Mouse (Mus musculus) cerebellum, adult 18-20 months (tissue): Measurements from ENCODE around the gene Mgrn1.

Experiments
- DNase-seq, 2 experiments: peaks; one replicate each; pipeline ENCODE4 v3.0.0; 2021

The Mgrn1 gene

DNA sequence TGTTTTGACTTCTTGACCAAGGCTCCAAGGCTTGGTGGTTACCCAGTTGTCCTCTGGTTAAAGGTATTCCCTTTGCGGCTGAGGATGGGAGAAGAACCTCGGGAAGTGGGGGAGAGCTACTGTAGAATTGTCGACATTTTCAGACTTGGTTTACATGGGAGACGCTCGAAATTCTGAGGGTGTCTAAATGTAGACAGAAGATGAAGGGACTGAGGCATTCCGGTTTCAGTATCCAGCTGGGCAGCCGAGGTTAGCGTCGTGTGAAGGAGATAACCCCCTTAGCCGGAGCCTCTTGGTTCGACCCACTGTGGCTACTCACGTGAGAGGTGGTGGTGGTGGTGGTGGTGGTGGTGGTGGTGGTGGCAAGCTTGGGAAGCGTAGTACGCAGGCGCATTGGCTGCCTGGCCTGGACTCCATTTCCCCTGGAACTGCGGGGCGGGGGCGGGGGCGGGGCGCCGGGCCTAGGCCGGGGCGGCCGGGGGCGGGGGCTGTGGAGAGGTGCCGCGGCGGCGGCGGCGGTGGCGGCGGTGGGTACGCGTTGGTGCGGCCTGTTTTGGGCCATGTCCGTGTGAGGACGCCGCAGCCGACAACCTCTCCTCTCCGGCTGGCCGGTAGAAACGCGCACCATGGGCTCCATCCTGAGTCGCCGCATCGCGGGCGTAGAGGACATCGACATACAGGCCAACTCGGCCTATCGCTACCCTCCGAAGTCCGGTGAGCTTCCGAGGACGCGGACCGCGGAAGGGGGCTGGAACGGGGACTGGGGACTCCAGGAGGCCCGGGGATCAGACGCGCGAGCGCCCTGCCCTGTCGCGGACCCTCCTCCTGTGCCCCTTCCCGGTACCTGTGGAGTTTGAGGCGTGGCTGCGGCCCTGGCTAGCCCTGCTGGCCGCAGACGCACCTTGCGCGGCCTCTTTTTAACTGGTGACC, at the start of gene Mgrn1:
Gene Mgrn1, plus strand, starts transcription at position 490 of the 930 bp plus-strand sequence.
- peak; percentile 90 to 91 for DNase-seq

DNA sequence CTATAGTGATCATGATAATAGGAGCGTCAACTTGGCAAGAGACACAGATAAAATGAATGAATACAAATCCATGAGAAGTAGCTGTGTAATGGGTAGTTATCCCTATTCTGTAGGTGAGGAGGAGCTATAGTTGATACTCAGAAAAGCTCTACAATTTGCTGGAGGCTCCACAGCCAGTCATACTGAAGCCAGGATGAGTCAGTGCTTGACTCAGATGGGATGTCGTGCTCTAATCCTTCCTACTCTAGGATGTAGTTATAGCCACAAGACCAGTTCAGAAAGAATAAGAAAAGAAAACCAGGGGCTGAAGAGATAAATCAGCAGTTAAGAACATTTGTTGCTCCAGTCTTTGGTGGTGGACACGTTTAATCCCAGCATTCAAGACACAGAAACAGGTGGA, 48.4 kb upstream of the Mgrn1 start:
- no peak for DNase-seq

DNA sequence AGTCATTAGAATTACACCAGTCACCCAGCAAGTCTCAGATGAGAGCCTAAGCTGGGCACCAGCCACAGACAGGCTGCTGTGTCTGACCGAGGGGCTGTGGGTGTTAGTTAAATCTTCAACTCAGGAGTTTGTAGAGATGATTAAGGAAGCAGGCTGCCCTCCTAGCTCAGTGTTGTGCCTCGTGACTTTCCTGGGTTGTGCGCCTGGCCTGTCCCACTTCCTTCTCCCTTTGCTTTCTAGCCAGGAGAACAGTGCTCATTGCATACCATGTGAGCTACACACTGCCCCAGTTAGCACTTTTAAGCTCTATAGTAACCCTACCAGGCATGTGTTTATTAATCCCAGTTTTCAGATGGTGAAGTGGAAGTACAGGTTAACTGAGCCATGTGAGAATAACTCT, 46.5 kb upstream of the Mgrn1 start:
- no peak for DNase-seq

DNA sequence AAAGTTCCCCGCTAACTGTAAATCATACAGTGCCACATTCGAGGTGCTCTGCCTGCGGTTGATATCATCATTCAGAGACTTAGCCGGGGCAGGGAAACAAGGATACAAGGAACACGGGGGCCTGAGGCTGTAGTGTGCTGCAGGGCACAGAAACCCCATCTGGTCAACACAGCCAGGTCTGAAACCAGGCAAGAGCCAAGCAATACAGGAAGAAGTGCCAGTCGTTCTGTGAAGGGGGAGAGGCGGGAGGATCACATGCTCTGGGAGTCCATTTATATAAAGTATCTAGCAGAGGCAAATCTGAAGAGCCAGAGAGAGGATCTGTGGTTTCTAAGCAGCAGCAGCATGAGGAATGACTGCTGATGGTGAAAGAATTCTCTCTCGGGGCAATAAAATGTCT, 45.8 kb upstream of the Mgrn1 start:
- DNase-seq: no peak

DNA sequence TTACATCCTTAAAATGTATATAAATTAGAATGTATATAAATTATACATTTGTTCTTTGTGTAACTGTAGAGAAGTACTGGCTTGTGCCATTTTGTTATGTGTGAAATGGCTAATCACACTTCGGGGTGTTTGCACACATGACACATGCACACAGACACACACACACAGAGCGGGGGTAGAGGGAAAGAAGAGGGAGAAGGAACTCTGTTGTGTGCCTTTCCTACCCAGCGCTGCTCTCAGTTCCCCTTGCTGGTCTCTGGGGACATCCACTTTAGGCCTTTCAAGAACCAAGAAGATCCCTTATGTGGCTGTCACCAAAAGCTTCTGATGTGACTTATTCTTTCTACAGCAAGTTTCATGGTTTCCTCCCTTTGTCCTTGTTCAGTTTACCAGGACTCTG, 39.0 kb upstream of the Mgrn1 start:
- no peak for DNase-seq

DNA sequence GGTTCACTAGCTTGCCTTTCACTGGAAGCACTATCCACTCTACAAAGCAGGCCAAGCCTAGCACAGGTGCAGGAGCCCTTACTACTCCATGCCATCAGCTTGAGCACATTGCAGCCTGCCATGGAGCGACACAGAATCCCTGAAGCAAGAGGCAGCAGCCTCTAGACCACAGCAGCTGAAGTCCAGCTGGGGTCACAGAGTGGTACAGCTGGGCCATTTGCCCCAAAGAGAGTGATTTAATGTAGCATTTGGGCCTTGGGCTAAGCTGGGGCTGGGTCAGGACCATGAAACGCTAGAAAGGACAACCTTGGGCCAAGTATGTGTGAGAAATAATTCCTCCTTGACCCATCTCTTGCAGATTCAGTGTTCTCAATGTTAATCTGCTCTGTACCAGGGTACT, 38.0 kb upstream of the Mgrn1 start:
- no peak for DNase-seq

DNA sequence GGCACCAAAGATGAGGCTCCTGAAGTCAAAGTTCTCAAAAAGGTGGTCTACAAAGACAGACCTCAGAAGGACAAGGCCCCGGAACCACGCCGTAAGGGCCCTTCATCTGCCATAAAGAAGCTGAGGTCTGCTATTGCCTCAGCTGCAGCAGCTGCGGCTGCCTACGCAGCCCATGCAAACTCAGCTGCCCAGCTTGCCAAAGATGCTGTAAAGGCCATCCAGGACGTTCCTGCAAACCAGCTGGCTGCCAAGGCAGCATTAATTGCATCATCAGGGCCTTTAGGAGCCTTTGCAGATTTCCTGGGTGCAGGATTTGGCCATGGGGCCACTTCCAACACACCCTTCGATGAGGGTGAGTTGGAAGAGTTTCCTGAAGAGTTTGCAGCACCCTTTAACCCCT, 35.7 kb upstream of the Mgrn1 start:
- DNase-seq: no peak

DNA sequence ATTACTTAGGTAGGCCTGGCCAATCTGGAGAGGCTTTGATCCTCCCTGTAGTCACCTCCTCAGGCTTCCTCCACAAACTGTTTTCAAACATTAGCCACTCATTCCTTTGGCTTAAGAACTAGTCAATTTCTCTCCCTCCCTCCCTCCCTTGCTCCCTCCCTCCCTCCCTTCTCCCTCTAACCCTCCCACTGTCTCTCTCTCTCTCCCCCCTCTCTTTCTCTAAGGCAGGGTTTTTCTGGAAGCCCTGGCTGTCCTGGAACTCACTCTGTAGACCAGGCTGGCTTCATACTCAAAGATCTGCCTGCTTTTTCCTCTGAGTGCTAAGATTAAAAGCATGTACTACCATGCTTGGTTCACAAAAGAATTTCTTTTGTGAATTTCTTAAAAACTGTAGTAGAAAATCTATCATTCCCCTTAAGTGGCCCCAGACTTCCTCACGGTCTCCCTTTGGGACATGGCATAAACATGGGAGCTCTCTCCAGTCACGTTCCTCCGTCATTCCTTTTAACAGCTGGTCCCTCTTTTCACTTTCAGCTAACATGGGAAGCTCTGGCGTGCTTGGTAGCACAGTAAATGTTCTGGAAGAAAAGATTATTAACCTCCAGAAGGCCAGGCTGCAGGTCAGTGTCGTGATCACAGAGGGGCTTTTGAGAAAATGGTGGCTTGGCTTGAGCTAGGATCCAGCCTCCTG, 35.0 kb upstream of the Mgrn1 start:
- no peak for DNase-seq

DNA sequence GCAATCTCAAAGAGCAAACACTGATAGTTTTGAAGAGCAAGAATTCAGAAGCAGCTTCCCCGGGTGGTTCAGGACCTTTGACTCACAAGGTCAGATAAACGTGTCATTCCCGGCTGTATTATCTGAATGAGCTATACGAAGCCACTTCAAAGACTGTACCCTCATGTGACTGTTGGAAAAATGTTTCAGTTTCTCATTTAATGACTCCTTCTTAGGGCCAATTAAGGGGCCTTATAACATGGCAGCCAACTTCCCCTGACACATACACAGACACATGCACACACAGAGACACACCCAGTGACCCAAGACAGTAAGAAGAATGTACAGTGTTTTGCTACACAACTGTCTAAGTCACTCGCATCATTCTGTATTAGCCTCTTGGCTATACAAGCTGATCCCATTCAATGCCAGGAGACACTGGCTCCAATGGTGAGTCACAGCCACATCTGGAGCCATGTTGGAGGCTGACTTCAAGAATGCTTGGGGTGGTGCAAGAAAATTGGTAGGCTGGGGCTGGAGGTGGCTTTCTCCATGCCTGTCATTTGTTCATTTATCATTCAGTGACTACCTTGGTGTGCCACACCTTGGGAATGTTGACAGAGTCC, 30.9 kb upstream of the Mgrn1 start:
- DNase-seq: no peak

DNA sequence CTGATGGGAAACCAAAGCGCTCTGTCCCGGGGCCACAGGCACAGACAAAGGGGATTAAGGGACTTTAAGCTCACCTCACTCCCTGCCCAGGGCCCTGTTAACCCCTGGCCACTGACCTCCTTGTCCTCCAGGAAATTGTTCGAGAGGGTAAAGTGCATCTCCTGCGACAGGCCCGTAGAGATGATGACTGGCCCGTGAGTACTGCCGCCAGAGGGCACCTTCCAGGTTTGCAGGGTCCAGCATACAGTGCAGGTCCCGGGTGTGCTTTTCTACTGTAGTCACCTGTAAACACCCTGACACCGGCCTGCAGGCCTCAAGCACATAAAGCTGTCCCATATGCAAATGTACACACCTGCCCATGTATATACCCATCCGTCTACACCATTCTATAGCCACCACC, 24.7 kb upstream of the Mgrn1 start:
- peak; percentile 32 to 42 for DNase-seq

DNA sequence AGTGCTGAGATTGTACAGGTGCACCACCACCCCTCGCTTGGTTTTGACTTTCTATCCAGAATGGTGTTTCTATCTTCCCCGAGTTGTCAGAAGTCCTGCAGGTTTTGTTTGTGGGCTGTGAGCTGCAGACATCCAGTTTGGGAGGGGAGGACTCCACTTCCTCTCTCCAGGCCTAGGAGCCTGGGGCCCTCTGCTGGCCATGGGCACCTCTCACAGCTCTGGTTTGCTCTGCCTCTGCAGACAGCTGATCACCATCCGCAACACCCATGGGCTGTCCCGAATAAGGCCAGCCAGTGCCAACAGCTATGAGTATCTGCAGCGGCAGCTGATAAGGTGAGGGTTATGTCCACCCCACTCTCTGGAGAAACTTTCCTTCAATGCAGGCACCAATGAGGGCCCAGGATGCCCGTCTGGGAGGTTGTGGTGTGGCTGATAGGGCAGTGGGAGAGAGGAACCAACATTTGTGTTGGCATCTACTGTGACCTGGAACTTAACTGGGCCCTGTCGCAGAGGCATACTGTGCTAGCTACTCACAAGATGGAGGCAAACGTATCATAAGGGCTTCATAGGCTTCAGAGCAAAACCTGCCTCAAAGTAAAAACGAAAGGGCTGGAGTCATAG, 23.1 kb upstream of the Mgrn1 start:
- peak; percentile 52 to 55 for DNase-seq

DNA sequence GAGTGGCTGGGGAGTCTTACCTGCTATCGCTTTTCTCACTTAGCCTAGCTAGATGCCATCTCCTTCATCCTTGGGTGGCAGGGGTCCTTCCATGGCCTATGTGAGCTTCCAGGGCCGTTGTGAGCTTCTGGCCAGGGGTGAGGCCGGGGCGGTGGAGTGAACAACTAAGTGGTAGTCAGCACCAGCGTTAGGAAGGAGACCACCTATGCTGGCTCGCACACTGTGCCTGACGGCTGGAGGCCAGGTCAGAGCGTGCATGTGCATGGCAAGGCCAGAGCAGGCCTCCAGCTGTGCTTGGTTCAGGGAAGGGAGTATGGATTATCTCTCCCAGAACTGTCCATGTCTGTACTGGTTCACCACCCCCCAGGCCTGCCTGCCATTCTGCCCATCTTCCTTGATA, 22.3 kb upstream of the Mgrn1 start:
- no peak for DNase-seq

DNA sequence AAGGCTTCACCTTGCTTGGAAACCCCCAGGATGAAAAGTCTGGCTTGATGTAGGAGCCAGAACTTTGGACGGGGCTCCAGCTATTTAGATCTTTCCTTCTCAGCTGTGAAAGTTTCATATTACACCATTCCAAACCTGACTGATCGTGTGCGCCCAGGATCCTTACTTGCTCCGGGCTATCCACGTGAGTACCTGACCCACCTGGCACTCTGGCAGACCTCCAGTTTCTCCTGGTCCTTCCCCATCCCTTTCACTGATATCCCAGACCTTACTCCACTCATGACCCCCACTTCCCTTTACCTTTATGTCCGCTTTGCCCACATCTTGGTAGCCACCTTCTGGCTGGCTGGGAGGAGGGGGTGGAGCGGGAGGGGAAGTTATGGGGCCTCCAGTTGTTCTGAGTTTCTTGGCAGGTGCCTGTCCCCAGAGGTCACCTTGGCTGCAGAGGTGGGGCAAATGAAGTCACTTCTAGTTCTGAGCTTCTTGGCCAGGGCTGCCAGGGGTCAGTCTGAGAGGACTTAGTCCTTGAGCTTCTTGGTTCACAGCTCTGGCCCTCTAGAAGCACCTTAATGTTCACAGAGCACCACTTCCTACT, 19.9 kb upstream of the Mgrn1 start:
- DNase-seq: peak in 1 of 2 experiments; percentile 38

DNA sequence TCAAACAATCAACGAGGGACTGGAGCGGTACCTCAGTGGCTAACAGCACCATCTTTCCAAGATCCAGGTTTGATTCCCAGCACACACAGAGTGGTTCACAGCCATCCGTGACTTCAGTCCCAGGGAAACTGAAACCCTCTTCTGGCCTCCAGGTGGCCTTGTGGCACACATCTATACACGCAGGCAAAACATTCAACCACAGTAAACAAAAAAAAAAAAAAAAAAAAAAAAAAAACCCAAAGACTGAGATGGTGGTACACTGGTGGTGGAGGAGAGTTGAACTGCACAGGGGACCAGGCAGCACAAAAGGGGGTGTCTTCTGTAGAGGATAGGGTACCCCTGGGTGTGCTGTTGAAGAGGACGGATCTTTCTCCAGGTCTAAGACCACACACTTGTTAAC, 15.6 kb upstream of the Mgrn1 start:
- DNase-seq: no peak

DNA sequence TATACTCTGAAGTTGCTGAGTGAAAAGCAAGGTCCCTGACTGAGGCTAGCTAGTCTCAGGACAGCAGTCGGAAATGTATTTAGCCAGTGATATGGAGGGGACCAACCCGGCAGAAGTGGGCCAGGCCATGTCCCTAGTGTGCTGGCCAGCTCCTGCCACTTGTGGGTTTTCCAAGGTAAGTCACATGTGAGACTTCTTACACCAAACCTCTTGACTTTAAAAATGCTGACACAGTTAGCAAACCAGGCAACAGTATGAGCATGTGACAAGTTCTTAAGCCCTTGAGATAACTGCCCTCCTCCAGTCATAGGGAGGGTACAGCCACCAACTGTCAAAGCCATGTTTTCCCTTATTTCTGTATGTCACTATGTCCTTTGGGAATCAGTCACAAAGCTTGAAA, 14.1 kb upstream of the Mgrn1 start:
- no peak for DNase-seq

DNA sequence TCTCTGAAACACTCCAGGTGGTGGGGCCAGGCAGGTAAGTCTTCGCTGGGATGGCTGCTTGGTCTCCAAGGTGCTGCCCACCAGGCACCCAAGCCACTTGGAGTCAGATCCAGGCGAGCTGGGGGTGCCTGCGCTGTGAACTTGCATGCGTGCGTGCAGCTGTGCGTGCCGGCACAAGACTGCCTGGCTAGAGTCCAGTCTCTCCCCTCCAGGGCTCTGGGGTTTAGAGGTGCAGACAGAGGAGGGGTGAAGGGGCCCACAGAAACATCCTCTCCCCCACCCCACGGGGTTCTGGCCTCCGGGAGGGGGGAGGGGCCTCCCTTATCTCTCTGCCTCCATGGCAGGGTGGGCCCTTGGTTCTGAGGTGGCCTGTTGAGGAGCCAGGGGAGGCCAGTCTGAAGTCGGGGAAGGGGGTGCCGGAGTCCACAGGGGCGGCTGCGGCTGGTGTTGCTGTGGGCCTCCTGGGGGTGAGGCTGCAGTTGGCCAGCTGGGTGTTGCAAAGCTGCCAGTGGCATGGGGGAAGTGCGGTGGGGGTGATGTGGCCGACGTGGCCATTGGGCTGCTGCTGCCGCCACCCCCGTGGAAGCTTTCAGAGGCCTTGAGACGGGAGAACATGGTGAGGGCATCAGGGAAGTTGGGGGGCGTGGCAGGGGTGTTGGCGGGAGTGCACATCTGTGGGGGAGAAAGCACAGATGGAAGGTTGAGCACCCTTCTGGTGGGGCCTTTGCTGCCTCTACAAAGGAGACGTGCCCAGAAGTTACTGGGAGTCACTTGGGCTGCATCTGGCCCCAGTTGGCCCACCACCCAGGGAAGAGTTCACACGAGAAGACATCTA, 10.6 kb upstream of the Mgrn1 start:
- no peak for DNase-seq

DNA sequence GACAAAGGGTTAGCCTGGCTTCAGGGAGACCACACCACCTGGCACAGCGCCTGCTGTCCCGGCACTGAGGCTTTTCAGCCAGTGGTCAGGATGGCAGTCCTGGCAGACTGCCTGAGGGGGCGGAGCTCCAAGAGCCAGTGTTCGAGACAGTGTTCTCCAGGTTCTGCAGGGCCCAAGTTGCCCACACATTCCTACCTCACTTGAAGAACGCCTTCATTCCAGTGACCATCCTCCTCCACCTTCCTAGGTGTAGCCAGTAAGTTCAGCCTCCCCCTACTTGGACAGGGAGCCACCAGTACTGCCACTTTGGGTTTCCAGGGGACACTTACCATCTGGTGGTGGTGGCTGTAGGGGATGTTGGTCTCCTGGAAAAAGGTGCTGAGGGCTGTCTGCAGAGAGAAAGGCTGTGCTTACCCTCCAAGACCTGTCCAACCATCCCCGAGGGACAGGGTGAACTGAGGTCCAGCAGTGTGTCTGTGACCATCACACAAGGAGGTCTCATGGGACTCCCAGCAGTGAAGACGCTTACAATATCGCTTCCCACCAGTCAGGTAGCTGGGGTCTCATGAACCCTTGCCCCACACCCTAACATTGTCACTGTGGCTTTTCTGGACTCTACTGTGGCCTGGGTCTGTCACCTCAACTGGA, 9.9 kb upstream of the Mgrn1 start:
- DNase-seq: peak; percentile 53 to 67

DNA sequence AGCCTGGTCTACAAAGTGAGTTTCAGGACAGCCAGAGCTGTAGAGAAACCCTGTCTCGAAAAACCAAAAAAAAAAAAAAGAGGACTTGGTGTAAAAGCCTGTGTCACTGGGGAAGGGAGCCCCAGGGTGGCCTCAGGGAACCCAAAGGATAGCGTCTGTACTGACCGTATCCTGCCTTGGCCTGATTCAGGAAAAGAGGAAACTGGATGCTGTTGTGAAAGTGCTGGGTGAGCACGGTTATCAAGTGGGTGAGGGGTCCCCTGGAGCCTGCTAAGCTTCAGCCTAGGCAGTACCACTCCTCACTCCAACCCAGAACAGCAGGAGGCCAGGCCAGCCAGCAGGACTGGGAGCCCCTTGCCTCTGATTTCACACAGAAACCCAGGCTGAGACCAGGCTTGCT, 8.9 kb upstream of the Mgrn1 start:
- DNase-seq: no peak

DNA sequence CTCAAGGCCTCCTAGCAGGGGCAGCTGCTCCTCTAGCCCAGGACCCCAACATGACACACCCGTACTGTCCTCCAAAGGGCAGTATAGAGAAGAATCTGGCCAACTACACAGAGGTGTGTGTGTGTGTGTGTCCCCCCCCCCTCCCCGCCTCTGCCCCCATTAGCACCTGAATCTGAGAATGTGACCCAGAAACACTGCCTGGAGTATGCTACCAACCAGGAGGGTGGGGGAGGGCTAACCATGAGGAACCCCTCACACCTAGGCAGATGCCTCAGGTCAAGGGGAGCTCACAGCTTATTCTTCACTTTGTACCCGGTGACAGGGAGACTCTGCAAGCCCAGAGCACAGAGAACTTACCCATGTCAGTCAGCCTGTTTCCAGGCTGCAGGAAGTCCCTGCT, 8.3 kb upstream of the Mgrn1 start:
- no peak for DNase-seq

DNA sequence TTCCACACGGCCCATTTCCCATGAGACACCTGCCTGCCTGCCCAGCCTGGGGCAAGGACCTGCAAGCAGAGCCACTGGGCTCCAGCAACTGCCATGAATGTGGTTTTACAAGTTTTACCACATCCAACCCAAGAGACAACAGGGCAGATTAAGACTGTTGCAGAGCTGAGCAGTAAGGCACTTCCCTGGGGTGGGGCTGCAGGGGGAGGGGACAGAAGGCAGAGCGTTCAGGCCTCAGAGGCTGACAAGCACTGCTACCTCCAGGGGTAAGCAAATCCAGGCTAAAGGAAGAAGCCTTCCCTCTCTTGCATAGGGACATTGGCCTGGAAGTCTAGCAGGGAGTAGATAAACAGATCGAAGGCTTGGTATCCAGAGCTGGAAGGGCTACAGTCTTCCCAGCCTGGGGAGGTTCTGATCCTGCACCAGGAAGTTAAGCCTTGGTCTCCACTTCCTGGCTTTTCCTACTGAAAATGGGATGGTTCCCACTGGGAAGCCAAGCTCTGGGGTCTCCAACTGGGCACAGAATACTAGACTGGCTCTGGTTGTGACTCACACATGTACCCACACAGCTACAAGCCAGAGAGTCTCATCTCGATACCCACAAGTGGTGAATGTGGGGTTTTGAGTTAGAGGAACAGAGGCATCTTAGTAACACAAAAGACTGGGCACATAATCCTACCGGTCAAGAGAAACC, 7.7 kb upstream of the Mgrn1 start:
- no peak for DNase-seq
